Mouse (Mus musculus) embryonic fibroblast, embryonic 13.5 days (primary cell): ENCODE measurements around the gene Prdm16.

ENCODE experiments used
- CTCF ChIP-seq: IDR thresholded peaks from 2 replicates; pipeline ENCODE4 v1.5.1; 2011; ENCODE audit warnings: mild to moderate bottlenecking, control low read depth, low read length, moderate library complexity, borderline replicate concordance; ENCODE audit not compliant: insufficient read depth
- POLR2A ChIP-seq: IDR thresholded peaks from 2 replicates; pipeline ENCODE4 v1.6.1; 2011; ENCODE audit warnings: low read depth, mild to moderate bottlenecking, control low read depth, low read length, moderate library complexity

GRCm38 (mm10) chr4:154360850-154361249 is 275.8 kb downstream of the Prdm16 start:
- TF ChIP-seq CTCF (no peak), POLR2A (no peak)
